ENCODE assay signal across 8 mouse cellular contexts in genomic region chr13:90885856-90886532, GRCm38 (mm10). TPM values are rescaled to one million over a fixed set of nuclear protein-coding genes. Genes with fewer than 3 reads are reported as not detected.
DNase-seq lines count a peak whose midpoint lies in the region; ATAC-seq and TF ChIP-seq lines count a peak whose summit lies in the region.

No protein-coding gene starts in this region.

- TF ChIP-seq EP300 in heart, postnatal 0 days (IDR thresholded peaks at IDR 0.05; ENCODE audit: low read depth), result peak; percentile 84

- peak overlapping the region; percentile 59 for H3K4me2 ChIP-seq in embryonic facial prominence, embryonic 12.5 days (replicated peaks)
- peak overlapping the region; percentile 72 for H3K4me2 ChIP-seq in heart, postnatal 0 days (ENCODE audit: low read depth, low read length)
- peak overlapping the region; percentile 68 for H3K4me2 ChIP-seq in liver, embryonic 13.5 days

- WGBS in embryonic facial prominence, embryonic 12.5 days, result 39% methylated on average over 13 of the region's 13 CpGs
- 19% methylated on average over 13 of the region's 13 CpGs for WGBS in heart, postnatal 0 days
- WGBS in liver, embryonic 13.5 days (ENCODE audit: insufficient replicate concordance), result 30% methylated on average over 13 of the region's 13 CpGs

- H3K27ac ChIP-seq in embryonic facial prominence, embryonic 12.5 days, result no peak overlapping the region
- peak overlapping the region; percentile 58 for H3K27ac ChIP-seq in heart, postnatal 0 days (ENCODE audit: low read depth)
- no peak overlapping the region for H3K27ac ChIP-seq in liver, embryonic 13.5 days

- no peaks in the 10 kb centered on the region for H3K27me3 ChIP-seq in embryonic facial prominence, embryonic 12.5 days
- no peaks in the 10 kb centered on the region for H3K27me3 ChIP-seq in heart, postnatal 0 days (ENCODE audit: control insufficient read depth, insufficient read depth, low read length)
- no peaks in the 10 kb centered on the region for H3K27me3 ChIP-seq in liver, embryonic 13.5 days

- H3K36me3 ChIP-seq in embryonic facial prominence, embryonic 12.5 days, result no peaks in the 10 kb centered on the region
- H3K36me3 ChIP-seq in heart, postnatal 0 days (replicated peaks; ENCODE audit: control insufficient read depth, insufficient read depth, low read length), result no peaks in the 10 kb centered on the region
- H3K36me3 ChIP-seq in liver, embryonic 13.5 days, result no peaks in the 10 kb centered on the region

- H3K4me3 ChIP-seq in embryonic facial prominence, embryonic 12.5 days, result peak overlapping the region; percentile 34
- H3K4me3 ChIP-seq in heart, postnatal 0 days (ENCODE audit: low read depth, low read length), result peak overlapping the region; percentile 50
- peak overlapping the region; percentile 47 for H3K4me3 ChIP-seq in liver, embryonic 13.5 days (replicated peaks)

- TF ChIP-seq CTCF in heart, postnatal 0 days (IDR thresholded peaks at IDR 0.05; ENCODE audit: low read depth), result no peak

- peak; percentile 80 for DNase-seq in heart, postnatal 0 days (ENCODE audit: low spot score)
- peak; percentile 5 for DNase-seq in liver, embryonic 13.5 days
- peak; percentile 16 for DNase-seq in neural tube, embryonic 10.5 days (ENCODE audit: extremely low spot score, low spot score)
- DNase-seq in urinary bladder, postnatal 10 days (ENCODE audit: low spot score), result no peak
- no peak for DNase-seq in kidney, postnatal 10 days
- no peak for DNase-seq in frontal cortex, postnatal 36 days (ENCODE audit: low spot score in 2 of 2)

- ATAC-seq in activated CD4-positive, CD25-positive, alpha-beta regulatory T cell, adult 4 months, result peak; percentile 23
- ATAC-seq in embryonic facial prominence, embryonic 12.5 days (ENCODE audit: insufficient number of reproducible peaks, insufficient read depth, low FRiP score, low TSS enrichment), result no peak
- peak; percentile 90 for ATAC-seq in heart, postnatal 0 days (ENCODE audit: insufficient read depth, low read depth)
- ATAC-seq in liver, embryonic 13.5 days (ENCODE audit: low read depth), result peak; percentile 63

- no peak overlapping the region for H3K9ac ChIP-seq in embryonic facial prominence, embryonic 12.5 days
- H3K9ac ChIP-seq in heart, postnatal 0 days (replicated peaks; ENCODE audit: low read depth, low read length), result no peak overlapping the region; the same call in 1 of the 2 replicates
- H3K9ac ChIP-seq in liver, embryonic 13.5 days, result peak overlapping the region; percentile 30

- peaks cover 9% of the 10 kb centered on the region; the same call in 1 of the 2 replicates for H3K4me1 ChIP-seq in embryonic facial prominence, embryonic 12.5 days
- 0 out of 2 replicates have a peak, but pooled peaks cover 3% of the 10 kb centered on the region for H3K4me1 ChIP-seq in heart, postnatal 0 days (ENCODE audit: control insufficient read depth, insufficient read depth)
- H3K4me1 ChIP-seq in liver, embryonic 13.5 days (replicated peaks), result peaks cover 22% of the 10 kb centered on the region

- H3K9me3 ChIP-seq in embryonic facial prominence, embryonic 12.5 days, result no peaks in the 10 kb centered on the region
- no peaks in the 10 kb centered on the region for H3K9me3 ChIP-seq in heart, postnatal 0 days (replicated peaks; ENCODE audit: control insufficient read depth, low read length)
- no peaks in the 10 kb centered on the region for H3K9me3 ChIP-seq in liver, embryonic 13.5 days (replicated peaks)

RNA-seq across cellular contexts. Expression of gene Atp6ap1l, which starts 19.2 kb away (rescaled TPM):
- not detected for polyA plus RNA-seq in activated CD4-positive, CD25-positive, alpha-beta regulatory T cell, adult 4 months (2017; shearing (Covaris generic))
- 1.8 and 3.1 TPM in 2 replicates for polyA plus RNA-seq in embryonic facial prominence, embryonic 12.5 days (2016; fragmentation: Nextera tagmentation; extraction: Ambion mirVana)
- total RNA-seq in heart, postnatal 0 days (2014; rRNA removed; ENCODE audit: low replicate concordance), result 0.38 TPM in 1 of 2 replicates, not detected in the other
- 0.69 and 0.98 TPM in 2 replicates for polyA plus RNA-seq in heart, postnatal 0 days (2015; fragmentation: Nextera tagmentation; extraction: Ambion mirVana)
- not detected in 2 replicates for polyA plus RNA-seq in liver, embryonic 13.5 days (2015; fragmentation: Nextera tagmentation; extraction: Ambion mirVana)

RNA-seq across cellular contexts. Expression of gene Rps23, which starts 36.8 kb away (rescaled TPM):
- polyA plus RNA-seq in activated CD4-positive, CD25-positive, alpha-beta regulatory T cell, adult 4 months (2017; shearing (Covaris generic)), result 1,000 to 10,000 TPM; 1,258 to 1,308 TPM
- 232 and 260 TPM in 2 replicates for polyA plus RNA-seq in embryonic facial prominence, embryonic 12.5 days (2016; fragmentation: Nextera tagmentation; extraction: Ambion mirVana)
- total RNA-seq in heart, postnatal 0 days (2014; rRNA removed; ENCODE audit: low replicate concordance), result 147 and 168 TPM in 2 replicates
- polyA plus RNA-seq in heart, postnatal 0 days (2015; fragmentation: Nextera tagmentation; extraction: Ambion mirVana), result 124 and 128 TPM in 2 replicates
- 202 and 222 TPM in 2 replicates for polyA plus RNA-seq in liver, embryonic 13.5 days (2015; fragmentation: Nextera tagmentation; extraction: Ambion mirVana)

Comparison
In these comparisons a context has a peak if more than half of its experiments do, and no peak if none do; other contexts are left out.
1. DNase-seq: peak in heart, postnatal 0 days (single experiment), liver, embryonic 13.5 days (single experiment) and neural tube, embryonic 10.5 days (single experiment); none in urinary bladder, postnatal 10 days (single experiment), kidney, postnatal 10 days (single experiment) and frontal cortex, postnatal 36 days (0 of 2).
2. Peak in every context shown above with its lines, with median percentiles within 50 percentile points of each other: H3K4me2 ChIP-seq and H3K4me3 ChIP-seq.